Mouse (Mus musculus): ENCODE results near the gene Lamc2. TPM values are rescaled to one million over a fixed set of nuclear protein-coding genes. Genes with fewer than 3 reads are reported as not detected.

Lamc2 gene
- polyA plus RNA-seq, 1 experiment = not detected

- TF ChIP-seq CTCF (IDR thresholded peaks at IDR 0.05; ENCODE audit: control insufficient read depth, insufficient read depth, low read length) (no peak), POLR2A (IDR thresholded peaks at IDR 0.05; ENCODE audit: borderline replicate concordance, control insufficient read depth, low read depth, low read length) (no peak)
- WGBS = 83% methylated on average over 11 of the region's 11 CpGs
- no peak overlapping the region for H3K27ac ChIP-seq (ENCODE audit: control insufficient read depth, insufficient read depth, low read depth, low read length, poor library complexity)
These were observed 42.2 kb downstream of the Lamc2 start for GRCm38 (mm10) chr1:153144021-153144420.

DNA sequence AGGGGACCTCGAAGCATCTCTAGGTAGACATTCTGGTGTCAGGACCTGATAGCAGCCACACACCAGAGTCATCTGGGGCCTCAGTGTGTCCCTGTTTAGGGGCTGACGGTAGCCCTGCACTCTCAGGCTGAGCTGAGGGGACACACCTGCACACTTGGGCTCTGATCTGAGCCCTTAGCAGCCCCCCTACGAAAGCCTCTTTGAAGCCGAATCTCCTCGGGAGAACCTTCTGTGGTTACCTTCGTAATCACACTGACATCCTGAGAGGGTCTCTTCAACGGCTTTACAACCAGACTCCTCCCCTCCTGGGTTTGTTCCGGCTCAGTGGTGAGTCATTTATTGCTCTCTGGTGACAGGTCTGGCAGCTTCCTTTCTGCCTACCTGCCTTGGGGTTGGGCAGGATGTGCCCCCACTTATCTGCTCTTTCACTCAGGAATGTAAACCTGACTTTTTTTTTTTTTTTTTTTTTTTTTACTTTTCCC, 45.5 kb downstream of the Lamc2 start:
- Histone ChIP-seq H3K27ac (ENCODE audit: control insufficient read depth, insufficient read depth, low read depth, low read length, poor library complexity) (no peak overlapping the region), H3K4me3 (replicated peaks; ENCODE audit: control insufficient read depth, low read depth, low read length) (no peak overlapping the region), H3K4me1 (ENCODE audit: control insufficient read depth, insufficient read depth, low read length) (no peaks in the 10 kb centered on the region)
- WGBS = 10% methylated on average over 8 of the region's 8 CpGs
- TF ChIP-seq CTCF (IDR thresholded peaks at IDR 0.05; ENCODE audit: control insufficient read depth, insufficient read depth, low read length) (no peak), POLR2A (IDR thresholded peaks at IDR 0.05; ENCODE audit: borderline replicate concordance, control insufficient read depth, low read depth, low read length) (no peak)

More at GRCm38 (mm10) chr1:153144021-153144420, 42.2 kb downstream of the Lamc2 start:
- no peaks in the 10 kb centered on the region for H3K4me1 ChIP-seq (ENCODE audit: control insufficient read depth, insufficient read depth, low read length)
- H3K4me3 ChIP-seq (replicated peaks; ENCODE audit: control insufficient read depth, low read depth, low read length) = no peak overlapping the region

GRCm38 (mm10) chr1:153140265-153140664, 46.0 kb downstream of the Lamc2 start:
- Histone ChIP-seq H3K4me1 (ENCODE audit: control insufficient read depth, insufficient read depth, low read length) (no peaks in the 10 kb centered on the region), H3K27ac (ENCODE audit: control insufficient read depth, insufficient read depth, low read depth, low read length, poor library complexity) (no peak overlapping the region), H3K4me3 (replicated peaks; ENCODE audit: control insufficient read depth, low read depth, low read length) (no peak overlapping the region)
- TF ChIP-seq CTCF (IDR thresholded peaks at IDR 0.05; ENCODE audit: control insufficient read depth, insufficient read depth, low read length) (no peak), POLR2A (IDR thresholded peaks at IDR 0.05; ENCODE audit: borderline replicate concordance, control insufficient read depth, low read depth, low read length) (no peak)
- 82% methylated on average over 11 of the region's 11 CpGs for WGBS

DNA sequence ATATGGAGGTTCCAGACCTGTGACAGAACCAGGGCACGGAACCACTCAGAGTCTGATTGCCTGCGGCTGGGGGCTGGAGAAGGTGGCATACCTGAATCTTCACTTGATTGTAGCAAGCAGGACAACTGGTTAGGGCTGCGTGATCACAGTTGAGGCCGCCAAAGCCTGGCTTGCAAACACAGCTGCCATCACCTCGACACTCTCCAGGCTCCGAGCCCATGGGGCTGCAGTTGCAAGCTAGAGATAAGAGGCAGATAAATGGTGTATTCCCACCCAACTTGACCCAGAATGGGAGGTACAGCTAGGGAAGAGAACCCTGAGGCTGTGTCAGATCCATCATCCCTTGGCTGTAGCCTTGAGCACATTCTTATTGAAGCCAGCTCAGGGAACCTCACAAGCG, 46.6 kb downstream of the Lamc2 start:
- WGBS = 63% methylated on average over 7 of the region's 7 CpGs
- TF ChIP-seq CTCF (IDR thresholded peaks at IDR 0.05; ENCODE audit: control insufficient read depth, insufficient read depth, low read length) (no peak), POLR2A (IDR thresholded peaks at IDR 0.05; ENCODE audit: borderline replicate concordance, control insufficient read depth, low read depth, low read length) (no peak)
- Histone ChIP-seq H3K4me3 (replicated peaks; ENCODE audit: control insufficient read depth, low read depth, low read length) (no peak overlapping the region), H3K27ac (ENCODE audit: control insufficient read depth, insufficient read depth, low read depth, low read length, poor library complexity) (no peak overlapping the region), H3K4me1 (ENCODE audit: control insufficient read depth, insufficient read depth, low read length) (no peaks in the 10 kb centered on the region)

DNA sequence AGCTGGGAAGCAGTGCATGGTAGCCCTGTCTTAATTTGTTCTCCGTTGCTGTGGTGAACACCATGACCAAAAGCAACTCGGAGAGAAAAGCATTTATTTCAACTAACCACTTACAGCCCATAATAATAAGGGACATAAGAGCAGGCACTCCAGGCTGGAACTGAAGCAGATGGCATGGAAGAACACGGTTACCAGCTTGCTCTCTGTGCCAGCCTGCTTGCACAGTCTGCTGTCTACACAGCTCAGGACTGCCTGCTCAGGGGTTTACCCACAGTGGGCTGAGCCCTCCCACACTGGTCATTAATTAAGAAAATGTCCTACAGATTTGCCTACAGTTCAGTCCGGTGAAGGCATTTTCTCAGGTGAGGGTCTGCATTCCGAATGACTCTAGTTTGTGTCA, 47.8 kb downstream of the Lamc2 start:
- H3K27ac ChIP-seq (ENCODE audit: control insufficient read depth, insufficient read depth, low read depth, low read length, poor library complexity) = no peak overlapping the region
- 78% methylated on average over 5 of the region's 5 CpGs for WGBS
- no peak overlapping the region for H3K4me3 ChIP-seq (replicated peaks; ENCODE audit: control insufficient read depth, low read depth, low read length)
- TF ChIP-seq POLR2A (IDR thresholded peaks at IDR 0.05; ENCODE audit: borderline replicate concordance, control insufficient read depth, low read depth, low read length) = no peak
- TF ChIP-seq CTCF (IDR thresholded peaks at IDR 0.05; ENCODE audit: control insufficient read depth, insufficient read depth, low read length) = no peak
- no peaks in the 10 kb centered on the region for H3K4me1 ChIP-seq (ENCODE audit: control insufficient read depth, insufficient read depth, low read length)

- TF ChIP-seq POLR2A (IDR thresholded peaks at IDR 0.05; ENCODE audit: borderline replicate concordance, control insufficient read depth, low read depth, low read length) (no peak), CTCF (IDR thresholded peaks at IDR 0.05; ENCODE audit: control insufficient read depth, insufficient read depth, low read length) (no peak)
- Histone ChIP-seq H3K27ac (ENCODE audit: control insufficient read depth, insufficient read depth, low read depth, low read length, poor library complexity) (no peak overlapping the region), H3K4me3 (replicated peaks; ENCODE audit: control insufficient read depth, low read depth, low read length) (no peak overlapping the region), H3K4me1 (ENCODE audit: control insufficient read depth, insufficient read depth, low read length) (no peaks in the 10 kb centered on the region)
- WGBS = 86% methylated on average over 13 of the region's 13 CpGs
These were observed 49.6 kb downstream of the Lamc2 start for GRCm38 (mm10) chr1:153136647-153137046.

DNA sequence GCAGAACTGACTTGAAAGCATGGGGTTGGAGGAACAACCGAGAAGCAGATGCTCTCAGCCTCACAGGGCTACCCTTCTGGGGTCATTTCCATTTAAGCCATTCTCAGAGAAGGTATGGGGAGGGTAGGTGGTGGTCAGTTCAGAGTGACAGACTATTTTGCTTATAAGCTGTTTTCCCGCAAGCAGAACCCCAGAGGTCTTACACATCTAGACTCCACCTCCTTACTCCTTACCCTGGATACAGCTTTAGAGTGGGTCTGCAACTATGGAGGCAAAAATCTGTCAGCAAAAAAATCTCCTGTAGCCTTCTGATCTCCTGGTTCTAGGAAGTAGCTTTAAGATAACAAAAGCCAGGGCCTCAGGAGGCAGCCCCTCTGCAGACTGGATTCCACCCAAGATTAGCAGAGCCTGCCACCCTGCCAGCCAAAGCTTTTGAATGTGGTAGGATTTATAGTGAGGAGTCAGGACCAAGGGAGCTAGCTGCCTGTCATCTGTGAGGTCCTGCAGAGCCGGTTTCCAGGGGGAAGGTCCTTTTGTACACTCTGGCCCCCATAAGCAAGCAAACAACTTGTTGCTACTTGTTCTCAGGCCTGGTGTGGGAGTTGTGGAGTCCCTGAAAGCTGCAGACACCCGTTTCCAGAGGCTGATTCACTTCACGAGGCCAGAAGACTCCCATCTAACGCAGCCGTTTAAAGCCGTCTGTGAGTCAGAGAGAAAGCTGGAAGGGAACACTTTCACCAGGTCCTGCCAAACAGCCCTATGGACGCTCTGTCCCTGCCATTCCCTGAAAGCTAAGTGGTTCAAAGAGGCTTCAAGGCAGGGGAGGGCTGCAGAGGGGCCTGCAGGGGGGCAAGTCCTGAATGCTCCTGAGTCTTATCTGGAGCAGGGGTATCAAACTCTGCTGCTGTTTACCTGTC, 52.1 kb downstream of the Lamc2 start:
- 76% methylated on average over 9 of the region's 9 CpGs for WGBS
- no peaks in the 10 kb centered on the region for H3K4me1 ChIP-seq (ENCODE audit: control insufficient read depth, insufficient read depth, low read length)

GRCm38 (mm10) chr1:153129992-153130713, 56.1 kb downstream of the Lamc2 start:
- no peaks in the 10 kb centered on the region for H3K4me1 ChIP-seq (ENCODE audit: control insufficient read depth, insufficient read depth, low read length)
- TF ChIP-seq CTCF (IDR thresholded peaks at IDR 0.05; ENCODE audit: control insufficient read depth, insufficient read depth, low read length) (no peak), POLR2A (IDR thresholded peaks at IDR 0.05; ENCODE audit: borderline replicate concordance, control insufficient read depth, low read depth, low read length) (no peak)
- no peak overlapping the region for H3K4me3 ChIP-seq (replicated peaks; ENCODE audit: control insufficient read depth, low read depth, low read length)
- WGBS = 66% methylated on average over 11 of the region's 11 CpGs
- no peak overlapping the region for H3K27ac ChIP-seq (ENCODE audit: control insufficient read depth, insufficient read depth, low read depth, low read length, poor library complexity)

More for the DNA sequence above, 52.1 kb downstream of the Lamc2 start:
- Histone ChIP-seq H3K4me3 (replicated peaks; ENCODE audit: control insufficient read depth, low read depth, low read length) (no peak overlapping the region), H3K27ac (ENCODE audit: control insufficient read depth, insufficient read depth, low read depth, low read length, poor library complexity) (no peak overlapping the region)
- TF ChIP-seq CTCF (IDR thresholded peaks at IDR 0.05; ENCODE audit: control insufficient read depth, insufficient read depth, low read length) (no peak), POLR2A (IDR thresholded peaks at IDR 0.05; ENCODE audit: borderline replicate concordance, control insufficient read depth, low read depth, low read length) (no peak)
